Mouse (Mus musculus) brain, embryonic 14.5 days (tissue): ENCODE measurements around the gene Zcchc17.

Experiments
- CTCF ChIP-seq: fragments of 200-500 bp; IDR thresholded peaks from 2 replicates; pipeline ENCODE4 v1.5.1; 2012; ENCODE audit warnings: inconsistent platforms, mild to moderate bottlenecking, moderate library complexity, borderline replicate concordance; ENCODE audit not compliant: insufficient read depth, insufficient read length; ENCODE audit errors: extremely low read depth
- POLR2A ChIP-seq: fragments of 200-500 bp; IDR thresholded peaks from 2 replicates; pipeline ENCODE4 v1.6.1; 2012; ENCODE audit warnings: mild to moderate bottlenecking, inconsistent platforms, borderline replicate concordance; ENCODE audit not compliant: poor library complexity, insufficient read depth, insufficient read length, severe bottlenecking; ENCODE audit errors: extremely low read depth

GRCm38 (mm10) chr4:130266601-130267000 lies 93.1 kb downstream of the Zcchc17 start:
- TF ChIP-seq POLR2A (no peak), CTCF (no peak)
